Mouse (Mus musculus): Measurements from ENCODE around the gene Gm10518.

DNA sequence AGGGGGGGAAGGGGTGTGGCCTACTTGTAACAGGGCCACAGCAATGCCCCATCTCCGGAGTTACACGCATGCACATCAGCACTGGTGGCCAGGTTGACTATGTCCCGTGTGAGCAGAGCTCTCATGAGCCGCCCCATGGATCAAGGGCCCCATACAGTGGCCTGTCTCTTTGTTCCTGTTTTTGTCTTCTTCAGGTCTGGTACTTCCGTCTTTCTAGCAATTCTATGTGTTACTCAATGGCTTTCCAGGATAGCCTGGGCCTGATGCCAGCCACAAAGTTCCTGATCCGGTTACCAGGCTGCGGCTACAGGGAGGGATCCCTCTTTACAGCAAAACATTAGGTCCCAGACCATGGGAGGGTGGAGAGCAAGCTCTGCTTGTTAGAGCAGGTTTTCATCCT is 39.4 kb downstream of the Gm10518 start:
- TF ChIP-seq POLR2A (IDR thresholded peaks at IDR 0.05; ENCODE audit: borderline replicate concordance, low read depth, low read length): no peak
- no peak for TF ChIP-seq CTCF (IDR thresholded peaks at IDR 0.05; ENCODE audit: low read depth, low read length)
